ENCODE assay signal across 18 mouse cellular contexts in the genomic region with DNA sequence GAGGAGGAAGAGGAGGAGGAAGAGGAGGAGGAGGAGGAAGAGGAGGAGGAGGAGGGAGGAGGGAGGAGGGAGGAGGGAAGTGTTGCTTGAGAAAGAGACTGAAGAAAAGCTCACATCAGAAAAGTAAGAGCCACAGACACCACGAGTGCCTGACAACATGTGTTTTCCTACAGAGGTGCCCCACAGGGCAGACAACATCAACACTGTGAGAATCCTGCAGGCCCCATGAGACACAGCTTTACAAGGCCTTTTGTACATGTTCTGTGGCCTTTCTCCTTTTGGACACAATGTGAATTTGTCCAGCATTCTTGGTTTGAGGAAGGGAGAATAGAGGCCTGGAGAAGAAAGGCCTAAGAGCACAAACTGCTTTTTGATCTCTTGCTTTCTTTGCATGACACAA.
A peak's percentile ranks its signal among the peaks of the same experiment; 100 is the strongest.
DNase-seq lines count a peak whose midpoint lies in the region; ATAC-seq lines count a peak whose summit lies in the region.
"Had no signal": no experiment of that assay in that cellular context is flagged by ENCODE, and none has a peak within 500 bp of the region (broad histone marks: within the 10 kb centered on the region; RNA-seq: fewer than 3 reads in every experiment).

No protein-coding gene starts in this region.

- DNase-seq in cerebellum, adult 8-10 months, result peak; percentile 10
- no peak for DNase-seq in cerebellum, postnatal 4 days (ENCODE audit: low spot score in 2 of 2)
- peak; percentile 13 for DNase-seq in embryo, embryonic 10.5 days (ENCODE audit: low spot score)
- no peak for DNase-seq in embryo, embryonic 11 days
- DNase-seq in heart, embryonic 10.5 days (ENCODE audit: low spot score), result peak; percentile 36
- DNase-seq in midbrain, embryonic 11.5 days (ENCODE audit: low spot score, missing footprints), result peak; percentile 65
- no peak for DNase-seq in midbrain, embryonic 10.5 days (ENCODE audit: low spot score)

- H3K9ac ChIP-seq in heart, embryonic 12.5 days, result no peak overlapping the region
- no peak overlapping the region for H3K9ac ChIP-seq in midbrain, embryonic 11.5 days (ENCODE audit: low read length)
- H3K9ac ChIP-seq: embryonic facial prominence, embryonic 12.5 days; forebrain, embryonic 13.5 days; forebrain, embryonic 15.5 days; forebrain, postnatal 0 days had no signal

- no peaks in the 10 kb centered on the region for H3K36me3 ChIP-seq in heart, embryonic 10.5 days
- no peaks in the 10 kb centered on the region for H3K36me3 ChIP-seq in heart, embryonic 12.5 days
- H3K36me3 ChIP-seq in midbrain, embryonic 11.5 days (ENCODE audit: control insufficient read depth, insufficient read depth, low read length), result no peaks in the 10 kb centered on the region
- H3K36me3 ChIP-seq in midbrain, embryonic 10.5 days, result no peaks in the 10 kb centered on the region
- H3K36me3 ChIP-seq: embryonic facial prominence, embryonic 10.5 days; embryonic facial prominence, embryonic 12.5 days; forebrain, embryonic 15.5 days; G1E had no signal

- H3K4me1 ChIP-seq in heart, embryonic 10.5 days, result no peaks in the 10 kb centered on the region
- H3K4me1 ChIP-seq in heart, embryonic 12.5 days (replicated peaks), result no peaks in the 10 kb centered on the region
- H3K4me1 ChIP-seq in midbrain, embryonic 11.5 days (ENCODE audit: control insufficient read depth, insufficient read depth, low read length), result no peaks in the 10 kb centered on the region
- H3K4me1 ChIP-seq in midbrain, embryonic 10.5 days, result peaks cover 10% of the 10 kb centered on the region
- H3K4me1 ChIP-seq: embryonic facial prominence, embryonic 10.5 days; embryonic facial prominence, embryonic 12.5 days; forebrain, embryonic 13.5 days; forebrain, embryonic 15.5 days had no signal

- no peak overlapping the region for H3K4me2 ChIP-seq in heart, embryonic 12.5 days
- no peak overlapping the region for H3K4me2 ChIP-seq in midbrain, embryonic 11.5 days
- H3K4me2 ChIP-seq: embryonic facial prominence, embryonic 12.5 days; forebrain, embryonic 13.5 days; forebrain, embryonic 15.5 days had no signal

- ATAC-seq in heart, embryonic 12.5 days (ENCODE audit: insufficient number of reproducible peaks, low FRiP score), result no peak
- no peak for ATAC-seq in midbrain, embryonic 11.5 days (ENCODE audit: low FRiP score)
- ATAC-seq: activated CD4-positive, CD25-positive, alpha-beta regulatory T cell, adult 4 months; CD4-positive, CD25-positive, alpha-beta regulatory T cell, adult 4 months; Patski had no signal

- H3K4me3 ChIP-seq in heart, embryonic 10.5 days, result no peak overlapping the region
- no peak overlapping the region for H3K4me3 ChIP-seq in heart, embryonic 12.5 days
- no peak overlapping the region for H3K4me3 ChIP-seq in midbrain, embryonic 11.5 days (ENCODE audit: low read depth, low read length)
- no peak overlapping the region for H3K4me3 ChIP-seq in midbrain, embryonic 10.5 days
- H3K4me3 ChIP-seq: embryonic facial prominence, embryonic 10.5 days; embryonic facial prominence, embryonic 12.5 days; forebrain, embryonic 13.5 days; forebrain, embryonic 15.5 days had no signal

- H3K9me3 ChIP-seq in heart, embryonic 10.5 days, result no peaks in the 10 kb centered on the region
- no peaks in the 10 kb centered on the region for H3K9me3 ChIP-seq in heart, embryonic 12.5 days (replicated peaks)
- H3K9me3 ChIP-seq in midbrain, embryonic 11.5 days (ENCODE audit: control insufficient read depth, low read length), result no peaks in the 10 kb centered on the region
- no peaks in the 10 kb centered on the region for H3K9me3 ChIP-seq in midbrain, embryonic 10.5 days (replicated peaks)
- H3K9me3 ChIP-seq: embryonic facial prominence, embryonic 10.5 days; embryonic facial prominence, embryonic 12.5 days; forebrain, embryonic 13.5 days; forebrain, embryonic 15.5 days; G1E had no signal

- H3K27ac ChIP-seq in heart, embryonic 10.5 days, result no peak overlapping the region
- no peak overlapping the region for H3K27ac ChIP-seq in heart, embryonic 12.5 days (ENCODE audit: poor library complexity, severe bottlenecking)
- H3K27ac ChIP-seq in midbrain, embryonic 11.5 days (ENCODE audit: low read depth, low read length), result no peak overlapping the region
- no peak overlapping the region for H3K27ac ChIP-seq in midbrain, embryonic 10.5 days (replicated peaks)
- H3K27ac ChIP-seq: embryonic facial prominence, embryonic 10.5 days; embryonic facial prominence, embryonic 12.5 days; forebrain, embryonic 13.5 days; forebrain, embryonic 15.5 days had no signal

- WGBS in heart, embryonic 10.5 days, result 78% methylated on average over 1 of the region's 1 CpGs
- 68% methylated on average over 1 of the region's 1 CpGs for WGBS in heart, embryonic 12.5 days
- WGBS in midbrain, embryonic 11.5 days, result 30% methylated on average over 1 of the region's 1 CpGs
- WGBS in midbrain, embryonic 10.5 days, result 50% methylated on average over 1 of the region's 1 CpGs

- no peaks in the 10 kb centered on the region; the same call in 1 of the 2 replicates for H3K27me3 ChIP-seq in heart, embryonic 10.5 days (ENCODE audit: insufficient read depth, poor library complexity, severe bottlenecking)
- peaks cover 3% of the 10 kb centered on the region; the same call in 1 of the 2 replicates for H3K27me3 ChIP-seq in heart, embryonic 12.5 days (replicated peaks)
- H3K27me3 ChIP-seq in midbrain, embryonic 11.5 days (ENCODE audit: control insufficient read depth, insufficient read depth, low read length), result no peaks in the 10 kb centered on the region
- H3K27me3 ChIP-seq in midbrain, embryonic 10.5 days (ENCODE audit: low read depth, poor library complexity, severe bottlenecking), result peaks cover 4% of the 10 kb centered on the region
- H3K27me3 ChIP-seq: CH12.LX; embryonic facial prominence, embryonic 12.5 days; forebrain, embryonic 15.5 days had no signal

Comparison
In these comparisons a context has a peak if more than half of its experiments do, and no peak if none do; other contexts are left out.
1. DNase-seq: peak in cerebellum, adult 8-10 months (single experiment), embryo, embryonic 10.5 days (single experiment), heart, embryonic 10.5 days (single experiment) and midbrain, embryonic 11.5 days (single experiment); none in cerebellum, postnatal 4 days (0 of 2), embryo, embryonic 11 days (single experiment) and midbrain, embryonic 10.5 days (single experiment).